Mouse (Mus musculus): Measurements from ENCODE around the gene Rprd1b. TPM values are rescaled to one million over a fixed set of nuclear protein-coding genes. Genes with fewer than 3 reads are reported as not detected.

Rprd1b gene
- polyA plus RNA-seq, 1 experiment from 2014 or later = 40.8 TPM

Other genes with a start within 250 kb of the Rprd1b start
- gene Vstm2l, start 113.8 kb upstream of the Rprd1b start, polyA plus RNA-seq (2015; fragmentation: Nextera tagmentation; extraction: Ambion mirVana) = 11.3 and 19.3 TPM in 2 replicates
- gene Tti1, start 64 bp upstream of the Rprd1b start, polyA plus RNA-seq (2015; fragmentation: Nextera tagmentation; extraction: Ambion mirVana) = 20.6 and 22.2 TPM in 2 replicates
- gene Tgm2, start 117.9 kb downstream of the Rprd1b start, polyA plus RNA-seq (2015; fragmentation: Nextera tagmentation; extraction: Ambion mirVana) = 9.1 and 12.3 TPM in 2 replicates
- 1.6 and 2.4 TPM in 2 replicates for gene D630003M21Rik, start 200.7 kb downstream of the Rprd1b start, polyA plus RNA-seq (2015; fragmentation: Nextera tagmentation; extraction: Ambion mirVana)
- not detected in 2 replicates for gene Bpi, start 229.6 kb downstream of the Rprd1b start, polyA plus RNA-seq (2015; fragmentation: Nextera tagmentation; extraction: Ambion mirVana)